Mouse (Mus musculus) gonadal fat pad, adult 2 months (tissue): Measurements from ENCODE around the gene Grn. TPM values are rescaled to one million over a fixed set of nuclear protein-coding genes. Genes with fewer than 3 reads are reported as not detected.
"Not testable (repeated sequence)": the region's sequence is repeated elsewhere in the genome, so short reads cannot be mapped to it uniquely, and the experiment has no call there.

Experiments
- DNase-seq: peaks from one replicate; pipeline ENCODE4 v3.0.0-alpha.2; 2012; ENCODE audit warnings: low read depth
- polyA plus RNA-seq: library from polyadenylated mRNA; depleted of rRNA; stranded (reverse); fragments of >200 nt; gene quantifications from 2 replicates; pipeline ENCODE4 v1.2.3, GENCODE M21; 2012; rRNA removed

Grn gene
- 205 and 301 TPM in 2 replicates for polyA plus RNA-seq

- DNase-seq = peak; percentile 86
These were observed at the start of gene Grn for GRCm38 (mm10) chr11:102430121-102431017. Gene Grn, plus strand, starts transcription at chr11:102430315.

- no peak for DNase-seq
These were observed 48.6 kb upstream of the Grn start for GRCm38 (mm10) chr11:102381341-102382100.

GRCm38 (mm10) chr11:102382794-102383193, 47.3 kb upstream of the Grn start:
- no peak for DNase-seq

- no peak for DNase-seq
These were observed 46.6 kb upstream of the Grn start for GRCm38 (mm10) chr11:102383365-102384136.

GRCm38 (mm10) chr11:102384418-102384817, 45.7 kb upstream of the Grn start:
- no peak for DNase-seq

- DNase-seq = no peak
These were observed 45.0 kb upstream of the Grn start for GRCm38 (mm10) chr11:102385075-102385474.

- no peak for DNase-seq
These were observed 44.0 kb upstream of the Grn start for GRCm38 (mm10) chr11:102386121-102386520.

- not testable (repeated sequence) for DNase-seq
These were observed 40.7 kb upstream of the Grn start for GRCm38 (mm10) chr11:102389436-102389835.

GRCm38 (mm10) chr11:102392441-102393237, 37.5 kb upstream of the Grn start:
- no peak for DNase-seq

GRCm38 (mm10) chr11:102393238-102393634, 36.9 kb upstream of the Grn start, which contains the start of gene Rundc3a:
Gene Rundc3a, plus strand, starts transcription at chr11:102393403.
- DNase-seq = no peak

GRCm38 (mm10) chr11:102393719-102394420, 36.2 kb upstream of the Grn start:
- no peak for DNase-seq

GRCm38 (mm10) chr11:102394421-102395124, 35.5 kb upstream of the Grn start:
- no peak for DNase-seq

- DNase-seq = no peak
These were observed 34.9 kb upstream of the Grn start for GRCm38 (mm10) chr11:102395250-102395649.

GRCm38 (mm10) chr11:102396263-102396662, 33.9 kb upstream of the Grn start:
- DNase-seq = no peak

- DNase-seq = no peak
These were observed 33.4 kb upstream of the Grn start for GRCm38 (mm10) chr11:102396671-102397141.

GRCm38 (mm10) chr11:102398007-102398825, 31.9 kb upstream of the Grn start:
- DNase-seq = peak; percentile 75

GRCm38 (mm10) chr11:102399107-102399506, 31.0 kb upstream of the Grn start:
- no peak for DNase-seq

GRCm38 (mm10) chr11:102399610-102400072, 30.5 kb upstream of the Grn start:
- DNase-seq = no peak
